Mouse (Mus musculus): Measurements from ENCODE around the gene Calcb. TPM values are rescaled to one million over a fixed set of nuclear protein-coding genes. Genes with fewer than 3 reads are reported as not detected.

Gene Calcb
- polyA plus RNA-seq (2015; fragmentation: Nextera tagmentation; extraction: Ambion mirVana), result 0.14 TPM in 1 of 2 replicates, not detected in the other

- Histone ChIP-seq H3K27me3 (ENCODE audit: insufficient read depth, low read length) (peaks cover 18% of the 10 kb centered on the region), H3K36me3 (ENCODE audit: insufficient read depth, low read length) (no peaks in the 10 kb centered on the region), H3K9me3 (replicated peaks; ENCODE audit: low read length) (no peaks in the 10 kb centered on the region), H3K4me3 (replicated peaks; ENCODE audit: low read depth, low read length) (peak within 1 kb of the TSS; percentile 7; the same call in 1 of the 2 replicates), H3K9ac (ENCODE audit: low read depth, low read length) (no peak within 1 kb of the TSS), H3K27ac (no peak within 1 kb of the TSS), H3K4me2 (ENCODE audit: low read length) (peak within 1 kb of the TSS; percentile 40), H3K4me1 (replicated peaks; ENCODE audit: insufficient read depth, low read length) (no peaks in the 10 kb centered on the region)
- 2% methylated on average over 11 of the region's 11 CpGs for WGBS
- TF ChIP-seq CTCF (IDR thresholded peaks at IDR 0.05; ENCODE audit: low read depth), result no peak
- DNase-seq (ENCODE audit: low spot score) (no peak), ATAC-seq (replicated peaks; ENCODE audit: low FRiP score, low read depth) (no peak)
Observed at GRCm38 (mm10) chr7:114718300-114718699, at the start of gene Calcb. TSS of gene Calcb (plus strand) at chr7:114718643.

- H3K27me3 ChIP-seq (ENCODE audit: insufficient read depth, low read length), result no peaks in the 10 kb centered on the region
- WGBS, result 74% methylated on average over 1 of the region's 1 CpGs
- H3K4me3 ChIP-seq (replicated peaks; ENCODE audit: low read depth, low read length), result no peak overlapping the region
- no peak overlapping the region for H3K4me2 ChIP-seq (ENCODE audit: low read length)
- H3K27ac ChIP-seq, result no peak overlapping the region
- no peaks in the 10 kb centered on the region for H3K36me3 ChIP-seq (ENCODE audit: insufficient read depth, low read length)
- no peak for TF ChIP-seq CTCF (IDR thresholded peaks at IDR 0.05; ENCODE audit: low read depth)
- ATAC-seq (replicated peaks; ENCODE audit: low FRiP score, low read depth) (no peak), DNase-seq (ENCODE audit: low spot score) (no peak)
- H3K9ac ChIP-seq (ENCODE audit: low read depth, low read length), result no peak overlapping the region
- H3K4me1 ChIP-seq (replicated peaks; ENCODE audit: insufficient read depth, low read length), result no peaks in the 10 kb centered on the region
- H3K9me3 ChIP-seq (replicated peaks; ENCODE audit: low read length), result no peaks in the 10 kb centered on the region
Observed at GRCm38 (mm10) chr7:114671405-114671804, 47.0 kb upstream of the Calcb start.

DNA sequence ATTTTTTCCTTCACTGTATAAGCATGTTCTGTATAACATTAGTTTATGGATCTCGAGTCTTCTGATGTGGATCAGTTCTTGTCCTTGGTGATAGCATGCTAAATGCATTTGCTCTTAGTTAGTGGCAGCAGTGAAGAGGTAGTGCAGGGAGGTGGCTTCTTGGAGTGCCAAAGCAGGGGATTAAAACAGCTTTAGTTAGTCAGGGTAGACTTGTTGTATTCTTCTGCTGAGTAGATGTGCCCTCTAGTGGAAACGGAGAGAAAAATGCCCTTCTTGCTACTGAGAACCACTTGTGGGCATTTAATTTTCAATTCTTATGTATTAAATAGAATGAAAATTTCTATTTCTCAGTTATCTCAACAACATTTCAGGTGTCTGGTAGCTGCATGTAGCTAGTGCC is 45.7 kb upstream of the Calcb start:
- H3K36me3 ChIP-seq (ENCODE audit: insufficient read depth, low read length), result no peaks in the 10 kb centered on the region
- no peak overlapping the region for H3K4me2 ChIP-seq (ENCODE audit: low read length)
- no peaks in the 10 kb centered on the region for H3K27me3 ChIP-seq (ENCODE audit: insufficient read depth, low read length)
- WGBS, result 36% methylated on average over 2 of the region's 2 CpGs
- H3K4me1 ChIP-seq (replicated peaks; ENCODE audit: insufficient read depth, low read length), result no peaks in the 10 kb centered on the region
- H3K4me3 ChIP-seq (replicated peaks; ENCODE audit: low read depth, low read length), result no peak overlapping the region
- DNase-seq (ENCODE audit: low spot score), result peak; percentile 63
- ATAC-seq (replicated peaks; ENCODE audit: low FRiP score, low read depth), result no peak
- no peak overlapping the region for H3K9ac ChIP-seq (ENCODE audit: low read depth, low read length)
- H3K27ac ChIP-seq, result no peak overlapping the region
- peak; percentile 63 for TF ChIP-seq CTCF (IDR thresholded peaks at IDR 0.05; ENCODE audit: low read depth)
- no peaks in the 10 kb centered on the region for H3K9me3 ChIP-seq (replicated peaks; ENCODE audit: low read length)

DNA sequence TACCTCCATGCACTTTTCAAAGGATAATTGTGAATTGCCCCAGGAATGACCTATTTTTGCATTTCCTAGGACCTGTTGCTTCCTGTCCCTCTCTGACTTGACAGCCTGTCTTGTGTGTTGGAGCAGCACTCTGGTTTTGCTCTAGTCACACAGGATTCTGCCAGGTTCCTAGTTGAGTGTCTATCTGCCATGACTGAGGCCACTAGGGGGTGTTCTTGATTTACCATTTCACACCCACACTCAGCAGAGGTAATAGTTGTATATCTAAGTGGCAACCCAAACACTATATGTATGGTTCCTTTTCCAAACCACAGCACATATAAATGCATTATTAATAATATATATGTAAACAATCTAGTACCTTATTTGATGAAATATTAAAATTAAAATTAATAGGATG is 26.1 kb upstream of the Calcb start:
- no peaks in the 10 kb centered on the region for H3K36me3 ChIP-seq (ENCODE audit: insufficient read depth, low read length)
- H3K4me1 ChIP-seq (replicated peaks; ENCODE audit: insufficient read depth, low read length), result no peaks in the 10 kb centered on the region
- no peak for ATAC-seq (replicated peaks; ENCODE audit: low FRiP score, low read depth)
- H3K27ac ChIP-seq, result no peak overlapping the region
- TF ChIP-seq CTCF (IDR thresholded peaks at IDR 0.05; ENCODE audit: low read depth), result peak; percentile 52
- no peak overlapping the region for H3K9ac ChIP-seq (ENCODE audit: low read depth, low read length)
- H3K4me3 ChIP-seq (replicated peaks; ENCODE audit: low read depth, low read length), result no peak overlapping the region
- no peak for DNase-seq (ENCODE audit: low spot score)
- H3K9me3 ChIP-seq (replicated peaks; ENCODE audit: low read length), result no peaks in the 10 kb centered on the region
- H3K4me2 ChIP-seq (ENCODE audit: low read length), result no peak overlapping the region
- H3K27me3 ChIP-seq (ENCODE audit: insufficient read depth, low read length), result no peaks in the 10 kb centered on the region

GRCm38 (mm10) chr7:114700871-114701270 is 17.6 kb upstream of the Calcb start:
- 21% methylated on average over 2 of the region's 2 CpGs for WGBS
- no peak overlapping the region for H3K4me2 ChIP-seq (ENCODE audit: low read length)
- no peaks in the 10 kb centered on the region for H3K36me3 ChIP-seq (ENCODE audit: insufficient read depth, low read length)
- no peak overlapping the region for H3K4me3 ChIP-seq (replicated peaks; ENCODE audit: low read depth, low read length)
- H3K9ac ChIP-seq (ENCODE audit: low read depth, low read length), result no peak overlapping the region
- no peak for ATAC-seq (replicated peaks; ENCODE audit: low FRiP score, low read depth)
- H3K4me1 ChIP-seq (replicated peaks; ENCODE audit: insufficient read depth, low read length), result no peaks in the 10 kb centered on the region
- TF ChIP-seq CTCF (IDR thresholded peaks at IDR 0.05; ENCODE audit: low read depth), result no peak
- H3K27me3 ChIP-seq (ENCODE audit: insufficient read depth, low read length), result no peaks in the 10 kb centered on the region
- no peak overlapping the region for H3K27ac ChIP-seq
- no peaks in the 10 kb centered on the region for H3K9me3 ChIP-seq (replicated peaks; ENCODE audit: low read length)
- DNase-seq (ENCODE audit: low spot score), result peak; percentile 12

DNA sequence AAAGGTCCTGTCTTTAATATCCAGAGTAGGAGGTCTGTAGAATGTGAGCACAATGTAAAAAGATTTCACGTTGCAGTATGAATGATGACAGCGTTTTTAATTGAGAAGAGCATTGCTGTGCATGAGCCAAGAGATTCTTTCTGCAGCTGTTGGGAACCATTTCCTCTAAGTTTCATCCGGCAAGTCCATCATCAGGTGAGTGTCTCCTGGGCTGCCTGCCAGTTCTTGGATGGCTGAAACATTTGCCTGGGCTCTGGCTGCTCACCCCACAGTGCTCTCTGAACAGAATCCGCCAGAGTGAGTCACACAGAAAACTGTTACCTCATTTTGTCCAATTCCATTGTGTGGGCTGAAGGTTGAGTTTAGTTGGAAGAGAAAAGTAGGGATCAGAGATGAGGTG is 11.7 kb upstream of the Calcb start:
- no peak for DNase-seq (ENCODE audit: low spot score)
- WGBS, result 78% methylated on average over 4 of the region's 4 CpGs
- H3K9me3 ChIP-seq (replicated peaks; ENCODE audit: low read length), result no peaks in the 10 kb centered on the region

GRCm38 (mm10) chr7:114707398-114707797 is 11.0 kb upstream of the Calcb start:
- TF ChIP-seq CTCF (IDR thresholded peaks at IDR 0.05; ENCODE audit: low read depth), result no peak
- no peak for ATAC-seq (replicated peaks; ENCODE audit: low FRiP score, low read depth)
- WGBS, result 64% methylated on average over 1 of the region's 1 CpGs

More for the DNA sequence above, 11.7 kb upstream of the Calcb start:
- Histone ChIP-seq H3K4me2 (ENCODE audit: low read length) (no peak overlapping the region), H3K27ac (no peak overlapping the region), H3K4me1 (replicated peaks; ENCODE audit: insufficient read depth, low read length) (no peaks in the 10 kb centered on the region), H3K27me3 (ENCODE audit: insufficient read depth, low read length) (no peaks in the 10 kb centered on the region), H3K9ac (ENCODE audit: low read depth, low read length) (no peak overlapping the region), H3K4me3 (replicated peaks; ENCODE audit: low read depth, low read length) (no peak overlapping the region), H3K36me3 (ENCODE audit: insufficient read depth, low read length) (no peaks in the 10 kb centered on the region)
- no peak for TF ChIP-seq CTCF (IDR thresholded peaks at IDR 0.05; ENCODE audit: low read depth)
- no peak for ATAC-seq (replicated peaks; ENCODE audit: low FRiP score, low read depth)

More at GRCm38 (mm10) chr7:114707398-114707797, 11.0 kb upstream of the Calcb start:
- Histone ChIP-seq H3K4me2 (ENCODE audit: low read length) (no peak overlapping the region), H3K36me3 (ENCODE audit: insufficient read depth, low read length) (no peaks in the 10 kb centered on the region), H3K27ac (no peak overlapping the region), H3K27me3 (ENCODE audit: insufficient read depth, low read length) (no peaks in the 10 kb centered on the region), H3K4me3 (replicated peaks; ENCODE audit: low read depth, low read length) (no peak overlapping the region), H3K9ac (ENCODE audit: low read depth, low read length) (no peak overlapping the region), H3K9me3 (replicated peaks; ENCODE audit: low read length) (no peaks in the 10 kb centered on the region), H3K4me1 (replicated peaks; ENCODE audit: insufficient read depth, low read length) (no peaks in the 10 kb centered on the region)
- DNase-seq (ENCODE audit: low spot score), result no peak

All from kidney, postnatal 0 days (tissue).